Mouse (Mus musculus) embryonic facial prominence, embryonic 12.5 days (tissue): ENCODE results near the gene B230104I21Rik. TPM values are rescaled to one million over a fixed set of nuclear protein-coding genes. Genes with fewer than 3 reads are reported as not detected.

Source experiments
- ATAC-seq: fragments of 200-750 bp; cut with Nextera tagmentation; 2 replicates; pipeline ENCODE4 v1.8.0; 2017; ENCODE audit not compliant: insufficient number of reproducible peaks, insufficient read depth, low FRiP score, low TSS enrichment
- H3K27ac ChIP-seq: fragments of 300-500 bp; sonication (generic); 2 replicates; pipeline ENCODE4 v1.5.1; 2016; ENCODE audit warnings: mild to moderate bottlenecking
- H3K27me3 ChIP-seq: fragments of 300-500 bp; sonication (generic); 2 replicates; pipeline ENCODE4 v1.6.1; 2016; ENCODE audit warnings: mild to moderate bottlenecking, moderate library complexity
- H3K36me3 ChIP-seq: fragments of 300-500 bp; sonication (generic); 2 replicates; pipeline ENCODE4 v1.6.1; 2016; ENCODE audit warnings: mild to moderate bottlenecking
- H3K4me1 ChIP-seq: fragments of 300-500 bp; sonication (generic); 2 replicates; pipeline ENCODE4 v1.6.1; 2016
- H3K4me2 ChIP-seq: fragments of 300-500 bp; sonication (generic); replicated peaks from 2 replicates; pipeline ENCODE4 v1.6.1; 2016; ENCODE audit warnings: mild to moderate bottlenecking, moderate library complexity
- H3K4me3 ChIP-seq: fragments of 300-500 bp; sonication (generic); 2 replicates; pipeline ENCODE4 v1.5.1; 2016; ENCODE audit warnings: mild to moderate bottlenecking
- H3K9ac ChIP-seq: fragments of 300-500 bp; sonication (generic); 2 replicates; pipeline ENCODE4 v1.6.1; 2016; ENCODE audit warnings: mild to moderate bottlenecking, moderate library complexity
- H3K9me3 ChIP-seq: fragments of 300-500 bp; sonication (generic); 2 replicates; pipeline ENCODE4 v1.6.1; 2016; ENCODE audit warnings: mild to moderate bottlenecking, moderate library complexity
- WGBS: fragments of 180-500 bp; shearing (Covaris S2); methylation state at CpG from one replicate; pipeline ENCODE4 v1.1.7; 2016; 5-methylcytosine and 5-hydroxymethylcytosine counted together
- polyA plus RNA-seq: library from polyadenylated mRNA; unstranded; fragments of >200 nt; fragmentation: Nextera tagmentation; extraction: Ambion mirVana; gene quantifications from 2 replicates; pipeline ENCODE4 v1.2.1, GENCODE M21; 2016

The B230104I21Rik gene
- polyA plus RNA-seq, 1 experiment from 2014 or later = not detected

DNA sequence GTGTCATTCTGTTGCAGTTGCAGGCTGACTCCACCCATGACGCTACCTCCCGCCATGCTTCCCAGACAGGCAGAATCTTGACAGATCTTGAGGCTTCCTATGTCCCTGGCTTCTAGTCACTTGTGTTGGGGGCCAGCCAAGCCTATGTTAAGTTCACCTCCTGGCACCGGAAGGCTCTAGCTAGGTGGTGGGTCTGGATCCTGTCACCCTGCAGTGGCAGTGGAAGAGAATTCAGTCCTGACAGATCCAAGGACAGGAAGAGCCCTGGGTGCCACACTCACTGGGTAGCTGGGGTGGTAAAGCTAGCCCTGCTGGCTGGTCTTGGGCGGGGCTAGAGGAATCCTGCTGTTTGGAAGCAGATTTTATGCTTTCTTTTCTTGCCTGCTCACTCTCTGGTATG is 10.5 kb upstream of the B230104I21Rik start:
- H3K36me3 ChIP-seq = peaks cover 19% of the 10 kb centered on the region
- no peak for ATAC-seq

DNA sequence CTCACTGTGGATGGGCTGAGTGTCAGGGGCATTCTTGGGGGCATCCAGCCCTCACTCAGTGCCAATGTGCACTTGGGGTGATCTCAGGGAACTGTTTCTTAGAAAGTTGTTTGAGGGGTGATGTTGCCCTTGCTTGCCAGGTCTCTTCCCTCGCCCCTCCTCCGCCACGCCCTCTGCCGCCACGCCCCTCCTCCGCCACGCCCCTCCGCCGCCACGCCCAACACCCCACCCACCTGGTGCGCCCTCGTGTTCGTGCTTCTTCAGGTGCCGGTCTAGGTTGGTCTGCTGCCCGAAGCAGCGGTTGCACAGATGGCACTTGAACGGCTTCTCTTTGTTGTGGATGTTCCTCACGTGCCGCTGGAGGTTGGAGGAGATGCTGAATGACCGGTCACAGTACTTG is 7.5 kb upstream of the B230104I21Rik start:
- H3K4me2 ChIP-seq = peak overlapping the region; percentile 28
- H3K4me3 ChIP-seq = no peak overlapping the region
- no peak overlapping the region for H3K27ac ChIP-seq
- H3K36me3 ChIP-seq = peaks cover 7% of the 10 kb centered on the region
- no peaks in the 10 kb centered on the region for H3K9me3 ChIP-seq
- no peak overlapping the region for H3K9ac ChIP-seq
- H3K4me1 ChIP-seq = peaks cover 30% of the 10 kb centered on the region
- WGBS = 10% methylated on average over 18 of the region's 20 CpGs
- H3K27me3 ChIP-seq = no peaks in the 10 kb centered on the region
- no peak for ATAC-seq

More for the DNA sequence above, 10.5 kb upstream of the B230104I21Rik start:
- Histone ChIP-seq H3K9ac (no peak overlapping the region), H3K4me2 (no peak overlapping the region), H3K27ac (no peak overlapping the region), H3K4me1 (peaks cover 15% of the 10 kb centered on the region; the same call in 1 of the 2 replicates), H3K27me3 (no peaks in the 10 kb centered on the region), H3K4me3 (no peak overlapping the region), H3K9me3 (no peaks in the 10 kb centered on the region)
- 64% methylated on average over 4 of the region's 4 CpGs for WGBS

DNA sequence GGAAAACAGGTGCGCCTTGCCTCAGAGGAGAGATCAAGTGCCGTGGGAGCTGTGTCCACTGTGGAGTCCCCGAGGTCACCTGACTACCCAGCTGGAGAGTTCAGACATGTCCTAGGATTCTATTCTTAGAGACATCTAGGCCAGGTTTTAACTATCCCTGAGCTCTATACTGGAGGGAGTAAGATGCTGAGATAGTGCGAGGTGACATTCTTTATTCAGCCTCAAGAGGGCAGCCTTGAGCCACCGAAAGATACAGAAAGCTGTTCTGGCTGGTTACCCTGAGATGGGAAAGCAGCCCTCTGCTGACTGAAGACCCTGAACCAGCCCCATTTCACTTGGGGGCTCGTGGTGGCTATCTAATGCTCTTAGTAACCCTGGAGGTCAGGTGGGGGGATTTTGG is 7.1 kb upstream of the B230104I21Rik start:
- H3K4me1 ChIP-seq = peaks cover 30% of the 10 kb centered on the region
- no peaks in the 10 kb centered on the region for H3K9me3 ChIP-seq
- peaks cover 3% of the 10 kb centered on the region; the same call in 1 of the 2 replicates for H3K36me3 ChIP-seq
- H3K4me2 ChIP-seq = peak overlapping the region; percentile 28
- no peaks in the 10 kb centered on the region for H3K27me3 ChIP-seq
- no peak overlapping the region for H3K4me3 ChIP-seq
- H3K27ac ChIP-seq = no peak overlapping the region
- H3K9ac ChIP-seq = no peak overlapping the region
- peak; percentile 37; the same call in 1 of the 2 replicates for ATAC-seq
- WGBS = 6% methylated on average over 6 of the region's 6 CpGs

GRCm38 (mm10) chr4:154330001-154330400 is 5.9 kb upstream of the B230104I21Rik start:
- H3K27ac ChIP-seq = no peak overlapping the region; the same call in 1 of the 2 replicates
- H3K4me3 ChIP-seq = no peak overlapping the region
- no peak overlapping the region for H3K9ac ChIP-seq
- no peak for ATAC-seq
- H3K4me2 ChIP-seq = no peak overlapping the region
- WGBS = 87% methylated on average over 7 of the region's 7 CpGs
- peaks cover 34% of the 10 kb centered on the region for H3K4me1 ChIP-seq
- peaks cover 3% of the 10 kb centered on the region; the same call in 1 of the 2 replicates for H3K36me3 ChIP-seq
- no peaks in the 10 kb centered on the region for H3K9me3 ChIP-seq
- H3K27me3 ChIP-seq = no peaks in the 10 kb centered on the region

DNA sequence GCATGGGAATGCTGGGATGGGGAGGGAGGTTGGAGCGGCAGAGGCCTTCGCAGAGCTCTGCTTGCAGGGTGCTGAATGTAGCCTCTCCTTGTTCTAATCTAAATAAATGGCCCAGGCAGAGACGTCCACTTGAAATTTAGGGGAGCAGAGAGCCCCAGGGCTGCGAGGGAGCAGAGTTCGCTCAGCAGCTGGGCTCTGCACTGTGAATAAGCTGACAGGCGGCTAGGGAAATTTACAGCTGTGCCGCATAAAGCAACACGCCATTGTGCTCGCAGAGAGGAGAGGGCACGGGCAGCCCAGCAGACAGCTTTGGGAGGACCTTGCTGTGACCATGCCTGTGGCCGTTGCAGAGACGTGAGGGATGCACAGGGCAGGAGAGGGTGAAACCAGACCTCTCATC is 4.7 kb upstream of the B230104I21Rik start:
- Histone ChIP-seq H3K27me3 (no peaks in the 10 kb centered on the region), H3K9ac (peak overlapping the region; percentile 15; the same call in 1 of the 2 replicates), H3K4me1 (peaks cover 39% of the 10 kb centered on the region), H3K27ac (peak overlapping the region; percentile 42), H3K4me2 (no peak overlapping the region), H3K4me3 (no peak overlapping the region), H3K9me3 (no peaks in the 10 kb centered on the region), H3K36me3 (peaks cover 8% of the 10 kb centered on the region)
- 29% methylated on average over 12 of the region's 12 CpGs for WGBS
- ATAC-seq = no peak

GRCm38 (mm10) chr4:154333300-154333699 is 2.6 kb upstream of the B230104I21Rik start:
- no peak overlapping the region for H3K4me2 ChIP-seq
- no peaks in the 10 kb centered on the region for H3K27me3 ChIP-seq
- H3K4me3 ChIP-seq = no peak overlapping the region
- H3K4me1 ChIP-seq = peaks cover 53% of the 10 kb centered on the region
- peaks cover 8% of the 10 kb centered on the region; the same call in 1 of the 2 replicates for H3K36me3 ChIP-seq
- no peak overlapping the region for H3K9ac ChIP-seq
- 60% methylated on average over 8 of the region's 8 CpGs for WGBS
- no peaks in the 10 kb centered on the region for H3K9me3 ChIP-seq
- peak overlapping the region; percentile 71; the same call in 1 of the 2 replicates for H3K27ac ChIP-seq
- no peak for ATAC-seq

DNA sequence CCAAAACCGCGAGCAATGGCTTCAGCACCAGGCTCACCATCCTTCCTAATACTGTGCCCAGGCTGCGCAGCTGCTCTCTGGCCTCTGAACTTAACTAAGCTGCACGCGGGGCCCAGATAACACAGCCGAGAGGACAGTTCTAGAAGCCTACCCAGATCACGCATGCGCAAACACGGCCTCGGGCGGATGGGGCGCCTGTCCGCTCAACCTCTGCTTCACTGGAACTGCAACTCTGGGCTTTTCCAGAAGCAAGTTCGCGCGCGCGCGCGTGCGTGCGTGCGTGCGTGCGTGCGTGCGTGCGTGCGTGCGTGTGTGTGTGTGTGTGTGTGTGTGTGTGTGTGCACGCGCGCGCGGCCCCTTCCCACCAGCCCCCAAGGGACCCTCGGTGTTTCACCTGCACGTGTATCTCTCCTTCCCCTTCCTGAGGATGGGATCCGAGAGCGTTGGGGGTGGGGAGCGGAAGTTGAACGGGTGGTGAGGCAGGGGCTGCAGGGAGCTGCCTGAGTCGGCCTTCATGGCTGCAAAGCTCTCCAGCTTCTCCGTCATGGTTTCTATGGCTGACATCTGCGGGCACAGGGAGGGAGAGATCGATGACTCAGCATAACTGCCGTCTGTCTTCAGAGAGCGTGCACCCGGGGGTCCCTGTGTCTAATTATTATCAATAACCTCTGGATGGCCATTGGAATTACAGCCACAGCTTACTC is 1.1 kb upstream of the B230104I21Rik start:
- Histone ChIP-seq H3K4me3 (0 out of 2 replicates have a peak overlapping the region, but pooled peaks have one; percentile 10), H3K27me3 (no peaks in the 10 kb centered on the region), H3K27ac (no peak overlapping the region), H3K4me2 (peak overlapping the region; percentile 28), H3K9me3 (no peaks in the 10 kb centered on the region), H3K9ac (peak overlapping the region; percentile 15; the same call in 1 of the 2 replicates), H3K36me3 (peaks cover 8% of the 10 kb centered on the region; the same call in 1 of the 2 replicates), H3K4me1 (peaks cover 42% of the 10 kb centered on the region)
- 64% methylated on average over 48 of the region's 48 CpGs for WGBS
- no peak for ATAC-seq

GRCm38 (mm10) chr4:154336650-154337049 is 723 bp downstream of the B230104I21Rik start:
- Histone ChIP-seq H3K4me1 (peaks cover 28% of the 10 kb centered on the region), H3K9me3 (no peaks in the 10 kb centered on the region), H3K4me3 (no peak overlapping the region), H3K27me3 (no peaks in the 10 kb centered on the region), H3K9ac (no peak overlapping the region), H3K4me2 (no peak overlapping the region), H3K27ac (peak overlapping the region; percentile 75), H3K36me3 (peaks cover 23% of the 10 kb centered on the region)
- no peak for ATAC-seq
- WGBS = 11% methylated on average over 10 of the region's 10 CpGs

DNA sequence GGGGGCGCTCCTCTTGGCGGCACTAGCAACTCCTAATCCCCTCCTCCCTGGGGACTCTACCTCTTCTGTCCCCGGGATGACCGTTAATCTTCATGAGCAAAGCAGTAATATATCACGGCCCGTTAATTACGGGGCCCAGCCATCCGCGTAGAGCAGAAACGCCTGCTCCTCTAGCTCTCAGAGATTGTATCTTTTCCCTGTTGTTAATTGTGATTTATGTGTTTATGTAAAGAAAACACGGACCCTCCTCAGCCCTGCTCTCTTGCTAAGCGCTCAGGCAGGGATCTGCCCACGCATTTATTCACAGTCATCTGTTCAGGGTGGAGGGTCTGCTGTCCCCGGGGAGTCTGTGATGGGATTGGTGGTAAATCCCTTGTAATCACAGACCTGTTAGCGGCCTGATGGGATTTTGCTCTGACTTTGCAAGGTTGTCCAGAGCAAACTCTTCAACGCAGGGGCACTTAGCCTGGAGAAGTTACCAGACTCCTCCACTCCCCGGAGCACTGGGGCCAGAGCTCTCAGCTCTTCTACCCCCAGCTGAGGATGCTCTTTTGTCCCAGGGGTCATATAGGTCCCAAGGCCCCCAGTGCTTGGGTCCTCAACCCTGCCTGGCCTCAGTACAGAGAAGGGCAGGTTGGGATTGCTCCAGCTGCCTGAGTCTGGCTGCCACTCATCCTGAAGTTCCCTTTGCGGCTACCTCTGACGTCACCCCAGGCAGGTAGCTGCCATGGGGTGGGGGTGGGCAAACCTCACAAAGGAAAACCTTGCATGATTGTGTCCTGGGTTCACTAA is 11.0 kb downstream of the B230104I21Rik start:
- peaks cover 15% of the 10 kb centered on the region for H3K36me3 ChIP-seq
- H3K27ac ChIP-seq = no peak overlapping the region
- no peaks in the 10 kb centered on the region for H3K27me3 ChIP-seq

GRCm38 (mm10) chr4:154348197-154348786 is 12.4 kb downstream of the B230104I21Rik start:
- Histone ChIP-seq H3K4me2 (no peak overlapping the region), H3K36me3 (peaks cover 5% of the 10 kb centered on the region; the same call in 1 of the 2 replicates), H3K27me3 (no peaks in the 10 kb centered on the region), H3K27ac (peak overlapping the region; percentile 3; the same call in 1 of the 2 replicates), H3K9ac (no peak overlapping the region), H3K9me3 (no peaks in the 10 kb centered on the region), H3K4me3 (no peak overlapping the region), H3K4me1 (peaks cover 14% of the 10 kb centered on the region)
- 63% methylated on average over 11 of the region's 11 CpGs for WGBS
- no peak for ATAC-seq

More for the DNA sequence above, 11.0 kb downstream of the B230104I21Rik start:
- no peak for ATAC-seq
- Histone ChIP-seq H3K9ac (no peak overlapping the region), H3K4me2 (no peak overlapping the region), H3K9me3 (no peaks in the 10 kb centered on the region), H3K4me1 (peaks cover 14% of the 10 kb centered on the region), H3K4me3 (no peak overlapping the region)
- 64% methylated on average over 19 of the region's 19 CpGs for WGBS

GRCm38 (mm10) chr4:154352246-154352645 is 16.3 kb downstream of the B230104I21Rik start:
- Histone ChIP-seq H3K36me3 (peaks cover 4% of the 10 kb centered on the region; the same call in 1 of the 2 replicates), H3K9me3 (no peaks in the 10 kb centered on the region), H3K4me1 (peaks cover 8% of the 10 kb centered on the region), H3K4me3 (no peak overlapping the region), H3K9ac (no peak overlapping the region), H3K27ac (no peak overlapping the region), H3K27me3 (no peaks in the 10 kb centered on the region), H3K4me2 (no peak overlapping the region)
- 61% methylated on average over 13 of the region's 13 CpGs for WGBS
- no peak for ATAC-seq
